Mouse (Mus musculus): ENCODE results near the gene C130026I21Rik. TPM values are rescaled to one million over a fixed set of nuclear protein-coding genes. Genes with fewer than 3 reads are reported as not detected.
A peak's percentile ranks its signal among the peaks of the same experiment; 100 is the strongest.
"Not testable (repeated sequence)": the region's sequence is repeated elsewhere in the genome, so short reads cannot be mapped to it uniquely, and the experiment has no call there.

C130026I21Rik gene
- polyA plus RNA-seq (2015; fragmentation: Nextera tagmentation; extraction: Ambion mirVana): not detected in 2 replicates

DNA sequence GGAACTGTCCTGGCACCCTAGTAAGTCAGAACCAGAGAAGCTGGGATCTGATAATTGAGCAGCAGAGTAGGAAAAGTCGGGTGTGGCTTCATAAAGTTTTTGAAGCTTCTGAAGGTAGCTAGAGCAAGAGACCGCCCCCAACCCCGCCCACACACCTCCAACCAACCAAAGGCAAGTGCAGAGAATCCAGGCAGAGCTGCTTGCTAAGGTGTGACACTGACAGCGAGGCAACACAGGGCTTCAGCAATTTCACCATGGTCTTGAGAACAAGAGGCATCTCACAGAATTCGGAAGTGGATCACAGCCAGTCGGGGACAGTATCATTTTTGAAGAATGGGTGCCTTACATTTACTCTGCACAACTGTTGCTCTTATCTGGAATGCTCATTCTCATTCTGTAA is at the start of gene C130026I21Rik:
C130026I21Rik (minus strand) TSS at position 101 of the 400 bp plus-strand sequence.
- H3K36me3 ChIP-seq; H3K27me3 ChIP-seq (replicated peaks); H3K4me3 ChIP-seq; ATAC-seq (ENCODE audit: extremely low read depth, insufficient number of reproducible peaks, low FRiP score, low TSS enrichment); H3K27ac ChIP-seq (replicated peaks); H3K9ac ChIP-seq; H3K9me3 ChIP-seq; H3K4me2 ChIP-seq; H3K4me1 ChIP-seq: not testable (repeated sequence)
- no CpG with 5 or more reads among the region's 6 CpGs for WGBS

DNA sequence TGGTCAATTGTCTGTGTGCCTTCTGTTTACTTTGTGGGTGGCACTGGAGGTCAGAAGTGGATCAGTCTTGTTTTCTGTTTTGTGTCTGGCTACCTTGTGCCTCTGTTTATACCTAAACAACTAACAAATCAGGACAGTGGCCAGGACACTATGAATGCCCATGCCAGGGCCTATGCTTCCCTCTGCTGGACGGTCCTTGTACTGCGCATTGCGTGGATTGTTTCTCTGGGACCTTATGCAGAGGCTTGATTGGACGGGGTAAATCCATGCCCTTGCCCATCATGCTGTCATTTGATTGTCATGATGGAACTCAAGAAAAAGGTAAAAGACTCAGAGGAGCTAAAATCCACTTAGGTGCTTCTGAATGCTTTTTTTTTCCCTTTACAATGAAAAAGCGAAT is 16.7 kb upstream of the C130026I21Rik start:
- H3K9me3 ChIP-seq; H3K4me2 ChIP-seq; H3K4me3 ChIP-seq; H3K27ac ChIP-seq (replicated peaks); H3K4me1 ChIP-seq; H3K36me3 ChIP-seq; H3K27me3 ChIP-seq (replicated peaks); ATAC-seq (ENCODE audit: extremely low read depth, insufficient number of reproducible peaks, low FRiP score, low TSS enrichment); H3K9ac ChIP-seq: not testable (repeated sequence)
- WGBS: 35% methylated on average over 4 of the region's 5 CpGs

DNA sequence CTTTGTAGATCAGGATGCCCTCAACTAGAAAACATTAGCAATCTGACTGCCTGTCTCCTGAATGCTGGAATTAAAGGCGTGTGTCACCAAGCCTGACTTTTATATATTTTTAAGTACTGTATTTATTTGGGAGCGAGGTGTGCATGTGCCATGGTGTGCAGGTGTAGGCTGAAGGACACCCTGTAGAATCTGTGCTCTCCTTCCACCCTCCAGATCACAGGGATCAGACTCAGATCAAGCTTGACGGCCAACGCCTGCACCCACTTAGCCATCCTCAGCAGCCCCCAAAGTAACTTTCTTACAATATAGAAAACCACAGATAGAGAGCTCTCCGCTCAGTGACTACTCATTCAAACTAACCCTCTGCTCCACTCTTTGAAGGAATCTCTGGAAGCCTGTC is 6.1 kb upstream of the C130026I21Rik start:
- 62% methylated on average over 4 of the region's 5 CpGs for WGBS
- not testable (repeated sequence) for ATAC-seq (ENCODE audit: extremely low read depth, insufficient number of reproducible peaks, low FRiP score, low TSS enrichment); H3K27me3 ChIP-seq (replicated peaks); H3K9me3 ChIP-seq; H3K36me3 ChIP-seq; H3K4me3 ChIP-seq; H3K27ac ChIP-seq (replicated peaks); H3K4me2 ChIP-seq; H3K4me1 ChIP-seq; H3K9ac ChIP-seq

DNA sequence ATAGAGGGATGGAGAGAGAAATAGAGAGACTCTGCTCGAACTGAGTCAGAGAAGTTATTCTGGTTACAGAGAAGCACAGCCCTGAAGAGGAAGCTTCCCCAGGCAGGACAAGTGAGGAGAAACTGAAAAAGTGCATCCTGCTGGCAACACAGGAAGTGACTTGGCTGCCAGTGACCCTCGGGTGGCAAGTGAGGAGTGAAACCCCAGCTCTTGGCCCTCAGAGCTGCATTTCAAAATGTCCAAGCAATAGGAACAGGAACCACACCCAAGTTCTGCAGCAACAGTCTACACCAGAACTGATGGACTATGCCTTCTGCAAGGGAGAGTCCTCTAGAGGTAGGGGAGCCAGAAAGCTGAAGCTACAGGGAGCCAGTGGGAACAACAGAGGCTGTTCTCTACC is 11.7 kb downstream of the C130026I21Rik start:
- not testable (repeated sequence) for H3K9ac ChIP-seq; H3K4me2 ChIP-seq; H3K9me3 ChIP-seq; H3K4me1 ChIP-seq; H3K27me3 ChIP-seq (replicated peaks); ATAC-seq (ENCODE audit: extremely low read depth, insufficient number of reproducible peaks, low FRiP score, low TSS enrichment); H3K36me3 ChIP-seq; H3K4me3 ChIP-seq; H3K27ac ChIP-seq (replicated peaks)
- 37% methylated on average over 2 of the region's 2 CpGs for WGBS

DNA sequence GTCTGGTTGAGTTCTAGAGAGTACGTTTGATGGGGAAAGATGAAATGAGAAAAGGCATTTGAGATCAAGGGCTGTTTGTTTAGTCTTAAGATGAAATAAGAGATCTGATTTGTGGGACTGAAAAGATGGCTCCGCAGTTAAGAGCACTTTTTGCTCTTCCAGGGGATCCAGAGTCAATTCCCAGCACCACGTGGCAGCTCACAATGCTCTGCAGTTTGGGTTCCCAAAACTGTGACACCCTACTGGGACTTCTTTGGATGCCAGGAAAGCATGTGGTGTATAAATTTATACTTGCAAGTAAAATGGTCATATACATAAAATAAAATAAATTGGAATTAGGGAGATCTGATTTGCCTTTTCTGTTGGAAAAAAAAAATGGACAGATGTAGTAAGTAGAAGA is 15.1 kb downstream of the C130026I21Rik start:
- 47% methylated on average over 2 of the region's 3 CpGs for WGBS
- not testable (repeated sequence) for ATAC-seq (ENCODE audit: extremely low read depth, insufficient number of reproducible peaks, low FRiP score, low TSS enrichment); H3K27ac ChIP-seq (replicated peaks); H3K36me3 ChIP-seq; H3K4me3 ChIP-seq; H3K4me1 ChIP-seq; H3K27me3 ChIP-seq (replicated peaks); H3K4me2 ChIP-seq; H3K9ac ChIP-seq
- H3K9me3 ChIP-seq: peaks cover 12% of the 10 kb centered on the region

DNA sequence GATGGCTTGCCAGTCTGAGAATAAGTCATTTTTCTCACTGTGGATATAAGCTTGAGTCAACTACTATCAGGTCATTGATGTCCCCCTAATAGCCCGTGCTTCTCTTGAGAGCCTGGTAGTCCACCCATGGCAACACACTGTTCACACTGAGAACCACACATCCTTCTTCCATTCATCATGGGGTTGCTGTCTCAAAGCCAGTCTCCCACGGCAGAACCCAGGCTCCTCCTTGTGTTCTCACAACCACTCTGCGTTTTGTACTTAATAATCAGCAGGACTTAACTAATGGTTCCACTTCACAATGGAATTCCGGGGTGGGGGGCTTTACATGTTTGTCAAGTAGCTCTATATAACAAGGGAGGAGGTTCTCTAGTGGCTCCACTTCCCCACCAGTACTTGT is 19.2 kb downstream of the C130026I21Rik start:
- not testable (repeated sequence) for H3K27me3 ChIP-seq (replicated peaks); H3K9ac ChIP-seq; H3K36me3 ChIP-seq; H3K4me1 ChIP-seq; H3K4me2 ChIP-seq; ATAC-seq (ENCODE audit: extremely low read depth, insufficient number of reproducible peaks, low FRiP score, low TSS enrichment); H3K27ac ChIP-seq (replicated peaks); H3K4me3 ChIP-seq
- peaks cover 25% of the 10 kb centered on the region for H3K9me3 ChIP-seq
- 75% methylated on average over 4 of the region's 4 CpGs for WGBS

DNA sequence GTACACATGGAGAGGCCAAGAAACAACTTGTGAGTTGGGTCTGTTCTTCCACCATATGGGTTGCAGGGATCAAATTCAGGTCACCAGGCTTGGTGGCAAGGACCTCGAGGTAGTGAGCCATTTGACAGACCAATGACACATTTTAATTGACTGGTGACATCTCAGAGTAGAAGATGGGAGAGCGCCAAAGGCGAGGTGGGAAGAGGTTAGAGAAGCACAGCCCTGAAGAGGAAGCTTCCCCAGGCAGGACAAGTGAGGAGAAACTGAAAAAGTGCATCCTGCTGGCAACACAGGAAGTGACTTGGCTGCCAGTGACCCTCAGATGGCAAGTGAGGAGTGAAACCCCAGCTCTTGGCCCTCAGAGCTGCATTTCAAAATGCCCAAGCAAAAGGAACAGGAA is 21.4 kb downstream of the C130026I21Rik start:
- H3K9me3 ChIP-seq: peaks cover 26% of the 10 kb centered on the region
- not testable (repeated sequence) for H3K9ac ChIP-seq; H3K4me2 ChIP-seq; H3K4me3 ChIP-seq; H3K27me3 ChIP-seq (replicated peaks); H3K36me3 ChIP-seq; H3K27ac ChIP-seq (replicated peaks); H3K4me1 ChIP-seq
- ATAC-seq (ENCODE audit: extremely low read depth, insufficient number of reproducible peaks, low FRiP score, low TSS enrichment): 0 out of 2 replicates have a peak, but pooled peaks have one; percentile 14
- WGBS: 50% methylated on average over 3 of the region's 3 CpGs

DNA sequence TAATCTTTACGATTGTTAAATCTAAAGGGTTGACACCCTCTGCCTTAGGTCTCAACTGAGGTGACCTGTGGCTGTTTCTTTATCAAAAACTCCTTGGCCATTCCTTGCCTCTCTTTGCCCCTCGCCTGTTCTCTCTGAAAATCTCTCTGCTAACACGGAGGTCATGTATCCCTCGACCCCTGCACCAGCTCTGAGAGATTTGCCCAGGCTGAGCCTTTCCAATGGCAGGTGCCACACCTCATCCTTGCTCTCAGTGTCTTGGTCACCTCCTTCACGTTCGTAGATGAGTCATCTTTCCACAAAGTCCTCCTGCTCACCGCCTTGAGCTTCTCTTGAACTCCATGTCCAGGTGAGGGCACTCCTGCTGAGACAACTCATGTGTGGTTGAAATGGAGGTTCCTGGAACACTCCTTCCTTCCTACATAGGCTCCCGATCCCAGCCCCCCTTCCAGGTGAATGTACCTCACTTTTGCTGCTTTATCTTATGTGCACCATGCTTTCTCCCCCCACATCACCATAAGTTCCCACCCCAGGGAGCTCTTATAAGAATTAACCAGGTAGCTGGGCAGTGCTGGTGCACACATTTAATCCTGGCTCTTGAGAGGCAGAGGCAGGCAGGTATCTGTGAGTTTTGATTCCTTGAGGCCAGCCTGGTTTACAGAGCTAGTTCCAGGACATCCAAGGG is 23.4 kb downstream of the C130026I21Rik start:
- H3K9me3 ChIP-seq: peaks cover 34% of the 10 kb centered on the region
- 57% methylated on average over 8 of the region's 8 CpGs for WGBS
- not testable (repeated sequence) for H3K9ac ChIP-seq; H3K4me1 ChIP-seq; H3K4me2 ChIP-seq; ATAC-seq (ENCODE audit: extremely low read depth, insufficient number of reproducible peaks, low FRiP score, low TSS enrichment); H3K27me3 ChIP-seq (replicated peaks); H3K4me3 ChIP-seq; H3K27ac ChIP-seq (replicated peaks); H3K36me3 ChIP-seq

DNA sequence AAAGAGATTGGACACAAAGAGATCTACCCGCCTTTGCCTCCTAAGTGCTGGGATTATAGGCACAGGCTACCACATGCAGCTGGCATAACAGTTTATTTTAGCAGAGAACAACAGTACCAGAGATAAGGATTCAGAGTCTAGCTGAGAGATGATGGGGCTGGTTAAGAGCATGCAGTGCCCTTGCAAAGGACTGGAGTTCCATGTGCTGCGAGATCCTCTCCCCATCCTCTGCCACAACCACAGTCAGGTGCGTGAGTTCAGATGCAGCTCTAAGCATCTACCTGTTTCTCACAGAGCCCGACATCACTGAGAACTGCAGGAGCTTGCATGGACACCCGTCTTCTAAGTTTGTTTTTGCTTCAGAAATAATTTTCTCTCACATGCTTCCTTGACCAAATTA is 24.1 kb downstream of the C130026I21Rik start:
- not testable (repeated sequence) for H3K4me3 ChIP-seq; H3K27me3 ChIP-seq (replicated peaks); ATAC-seq (ENCODE audit: extremely low read depth, insufficient number of reproducible peaks, low FRiP score, low TSS enrichment); H3K9ac ChIP-seq; H3K27ac ChIP-seq (replicated peaks); H3K4me2 ChIP-seq; H3K36me3 ChIP-seq; H3K4me1 ChIP-seq
- WGBS: 66% methylated on average over 5 of the region's 5 CpGs
- H3K9me3 ChIP-seq: peaks cover 34% of the 10 kb centered on the region

DNA sequence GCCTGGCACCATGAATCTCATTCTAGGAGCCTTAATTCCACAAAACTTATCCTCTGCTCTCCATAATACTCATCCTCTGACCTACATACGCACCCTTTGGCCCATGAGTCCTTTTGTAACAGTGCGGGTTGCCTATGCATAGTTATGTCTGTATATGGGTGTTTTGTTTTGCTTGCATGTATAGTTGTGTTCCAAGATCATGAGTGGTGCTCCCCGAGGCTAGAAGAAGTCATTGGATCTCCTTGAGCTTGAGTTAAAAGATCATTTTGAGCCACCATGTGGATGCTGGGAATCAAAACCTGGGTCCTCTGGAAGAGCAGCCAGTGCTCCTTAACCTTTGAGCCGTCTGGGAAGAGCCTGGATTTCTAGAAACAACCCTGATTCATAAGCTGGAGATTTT is 25.4 kb downstream of the C130026I21Rik start:
- peaks cover 29% of the 10 kb centered on the region for H3K9me3 ChIP-seq
- H3K27me3 ChIP-seq (replicated peaks); H3K9ac ChIP-seq; H3K4me3 ChIP-seq; H3K4me1 ChIP-seq; ATAC-seq (ENCODE audit: extremely low read depth, insufficient number of reproducible peaks, low FRiP score, low TSS enrichment); H3K36me3 ChIP-seq; H3K27ac ChIP-seq (replicated peaks); H3K4me2 ChIP-seq: not testable (repeated sequence)
- 58% methylated on average over 3 of the region's 4 CpGs for WGBS

DNA sequence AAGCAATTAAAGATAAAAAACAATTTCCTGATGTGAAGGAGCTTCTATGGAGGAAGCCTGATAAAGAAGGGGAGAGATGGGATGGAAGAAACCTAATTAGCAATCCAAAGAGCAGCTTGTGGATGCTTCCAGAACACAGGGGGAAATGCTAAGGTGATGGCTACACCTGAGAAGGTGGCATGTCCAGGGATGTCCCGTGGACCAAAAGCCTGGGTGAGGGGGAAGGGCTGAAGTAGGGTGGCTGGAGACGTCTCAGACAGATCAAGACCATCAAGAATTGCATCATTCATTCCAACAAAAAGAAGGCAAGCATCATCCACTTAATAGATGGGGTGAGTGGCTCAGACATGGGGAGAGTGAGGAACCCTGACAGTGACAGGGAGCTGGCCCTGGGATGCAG is 27.3 kb downstream of the C130026I21Rik start:
- not testable (repeated sequence) for ATAC-seq (ENCODE audit: extremely low read depth, insufficient number of reproducible peaks, low FRiP score, low TSS enrichment); H3K27ac ChIP-seq (replicated peaks); H3K27me3 ChIP-seq (replicated peaks); H3K4me3 ChIP-seq; H3K4me2 ChIP-seq; H3K4me1 ChIP-seq; H3K9ac ChIP-seq; H3K36me3 ChIP-seq
- H3K9me3 ChIP-seq: peaks cover 37% of the 10 kb centered on the region
- 56% methylated on average over 2 of the region's 2 CpGs for WGBS

DNA sequence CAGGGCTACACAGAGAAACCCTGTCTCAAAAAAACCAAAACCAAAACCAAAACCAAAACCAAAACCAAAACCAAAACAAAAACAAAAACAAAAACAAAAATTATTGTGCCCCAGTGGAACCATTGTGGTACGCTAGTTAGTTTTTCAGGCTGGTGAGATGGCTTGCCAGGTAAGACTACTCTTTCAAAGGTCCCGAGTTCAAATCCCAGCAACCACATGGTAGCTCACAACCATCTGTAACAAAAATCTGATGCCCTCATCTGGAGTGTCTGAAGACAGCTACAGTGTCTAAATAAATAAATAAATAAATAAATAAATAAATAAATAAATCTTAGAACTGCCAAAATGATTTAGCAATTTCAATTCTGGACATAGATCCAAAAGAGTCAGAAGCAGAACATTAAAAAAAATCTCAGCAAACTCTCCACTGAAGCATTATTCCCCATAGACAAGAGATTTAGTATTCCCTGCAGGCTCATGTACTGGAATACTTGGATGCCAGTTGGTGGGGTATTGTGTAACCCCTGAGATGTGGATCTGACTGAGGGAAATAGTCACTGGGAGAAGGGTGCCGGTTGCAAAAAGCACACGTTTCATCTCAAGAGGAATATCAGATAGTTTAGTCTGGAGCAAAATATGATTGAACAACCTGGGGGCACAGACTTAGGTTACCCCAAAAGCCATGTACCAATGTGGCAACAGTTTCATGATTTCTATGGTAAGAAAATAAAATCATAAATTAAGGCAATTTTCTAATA is 31.2 kb downstream of the C130026I21Rik start:
- ATAC-seq (ENCODE audit: extremely low read depth, insufficient number of reproducible peaks, low FRiP score, low TSS enrichment); H3K27ac ChIP-seq (replicated peaks); H3K27me3 ChIP-seq (replicated peaks); H3K4me1 ChIP-seq; H3K9ac ChIP-seq; H3K36me3 ChIP-seq; H3K4me3 ChIP-seq; H3K4me2 ChIP-seq: not testable (repeated sequence)
- H3K9me3 ChIP-seq: peaks cover 27% of the 10 kb centered on the region
- WGBS: 56% methylated on average over 4 of the region's 4 CpGs
